Mouse (Mus musculus): Measurements from ENCODE around the gene Atg4b.

DNA sequence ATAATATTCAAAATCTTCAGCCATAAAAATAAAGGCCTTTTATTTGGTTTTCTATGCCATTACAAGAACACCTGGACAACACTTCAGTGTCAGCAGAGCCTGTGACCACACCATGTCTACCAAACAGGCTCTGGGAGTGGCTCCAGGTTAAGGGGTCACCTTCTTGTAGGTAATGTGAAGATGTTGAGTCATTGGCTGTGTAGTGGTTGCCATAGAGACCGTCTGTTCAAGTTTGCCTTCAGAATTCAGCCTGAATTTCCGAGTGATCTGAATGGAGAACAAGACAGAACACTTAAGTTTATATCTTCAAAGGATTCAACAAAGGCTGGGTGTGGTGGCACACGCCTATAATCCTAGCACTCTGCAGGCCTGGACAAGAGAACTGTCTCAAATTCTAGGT is 45.9 kb upstream of the Atg4b start:
- no peak for TF ChIP-seq GATA1 (IDR thresholded peaks at IDR 0.05; ENCODE audit: low read length)
- TF ChIP-seq TAL1 (IDR thresholded peaks at IDR 0.05; ENCODE audit: low read length), result no peak
